Mouse (Mus musculus): ENCODE measurements around the gene Ugt2b37. TPM values are rescaled to one million over a fixed set of nuclear protein-coding genes. Genes with fewer than 3 reads are reported as not detected.

Ugt2b37 gene
- polyA plus RNA-seq (2015; fragmentation: Nextera tagmentation; extraction: Ambion mirVana), result not detected in 2 replicates

GRCm38 (mm10) chr5:87254676-87255075, at the start of gene Ugt2b37:
Gene Ugt2b37, minus strand, starts transcription at chr5:87254804.

Other genes with a start within 250 kb of the Ugt2b37 start
- gene Ugt2b36, start 162.2 kb downstream of the Ugt2b37 start, polyA plus RNA-seq (2015; fragmentation: Nextera tagmentation; extraction: Ambion mirVana), result not detected in 2 replicates
- gene Ugt2b5, start 114.5 kb downstream of the Ugt2b37 start, polyA plus RNA-seq (2015; fragmentation: Nextera tagmentation; extraction: Ambion mirVana), result not detected in 2 replicates
- not detected in 2 replicates for gene Ugt2a3, start 82.4 kb upstream of the Ugt2b37 start, polyA plus RNA-seq (2015; fragmentation: Nextera tagmentation; extraction: Ambion mirVana)
- not detected in 2 replicates for gene Ugt2b38, start 169.4 kb upstream of the Ugt2b37 start, polyA plus RNA-seq (2015; fragmentation: Nextera tagmentation; extraction: Ambion mirVana)
- not detected in 2 replicates for gene Ugt2a2, start 227.5 kb upstream of the Ugt2b37 start, polyA plus RNA-seq (2015; fragmentation: Nextera tagmentation; extraction: Ambion mirVana)
- gene Gm43638, start 232.0 kb upstream of the Ugt2b37 start, polyA plus RNA-seq (2015; fragmentation: Nextera tagmentation; extraction: Ambion mirVana), result not detected in 2 replicates
- not detected in 2 replicates for gene Ugt2a1, start 236.1 kb upstream of the Ugt2b37 start, polyA plus RNA-seq (2015; fragmentation: Nextera tagmentation; extraction: Ambion mirVana)